Mouse (Mus musculus): Measurements from ENCODE around the gene Efna5. TPM values are rescaled to one million over a fixed set of nuclear protein-coding genes. Genes with fewer than 3 reads are reported as not detected.

Efna5 gene
- polyA plus RNA-seq, 1 experiment = 0.42 TPM

- Histone ChIP-seq H3K27ac (ENCODE audit: control insufficient read depth, insufficient read depth, low read depth, low read length) (no peak overlapping the region), H3K36me3 (ENCODE audit: control insufficient read depth, insufficient read depth, low read length) (no peaks in the 10 kb centered on the region), H3K27me3 (ENCODE audit: control insufficient read depth, insufficient read depth, low read length) (no peaks in the 10 kb centered on the region), H3K4me3 (ENCODE audit: control insufficient read depth, low read depth, low read length) (no peak overlapping the region), H3K4me1 (ENCODE audit: control insufficient read depth, insufficient read depth, low read length) (no peaks in the 10 kb centered on the region; the same call in 1 of the 2 replicates)
- no peak for TF ChIP-seq CTCF (IDR thresholded peaks at IDR 0.05; ENCODE audit: control insufficient read depth, insufficient read depth, insufficient replicate concordance, low read depth, low read length)
- TF ChIP-seq POLR2A (IDR thresholded peaks at IDR 0.05; ENCODE audit: control insufficient read depth, low read depth, low read length) = no peak
Observed at GRCm38 (mm10) chr17:62726102-62726501, 155.0 kb downstream of the Efna5 start.

DNA sequence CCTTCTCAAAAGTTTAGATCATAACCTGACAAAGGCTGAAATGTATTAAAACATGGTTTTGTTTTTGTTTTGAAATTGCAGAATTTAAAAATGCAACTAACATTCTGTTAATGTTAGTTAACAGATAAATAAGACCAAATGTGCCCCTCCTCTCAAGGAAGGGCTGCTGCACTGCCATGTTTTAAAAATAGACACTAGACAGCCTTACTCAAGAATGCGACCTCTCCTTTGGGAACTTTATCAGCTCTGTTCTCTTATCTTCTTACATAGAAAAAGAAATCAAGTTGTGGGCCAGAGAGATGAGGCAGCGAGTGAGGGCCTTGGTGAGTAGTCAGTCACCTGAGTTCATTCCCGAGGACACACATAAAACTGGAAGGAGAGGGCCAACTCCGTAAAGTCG, 158.2 kb downstream of the Efna5 start:
- no peaks in the 10 kb centered on the region for H3K4me1 ChIP-seq (ENCODE audit: control insufficient read depth, insufficient read depth, low read length)
- H3K4me3 ChIP-seq (ENCODE audit: control insufficient read depth, low read depth, low read length) = no peak overlapping the region
- H3K27me3 ChIP-seq (ENCODE audit: control insufficient read depth, insufficient read depth, low read length) = no peaks in the 10 kb centered on the region
- no peaks in the 10 kb centered on the region for H3K36me3 ChIP-seq (ENCODE audit: control insufficient read depth, insufficient read depth, low read length)
- H3K27ac ChIP-seq (ENCODE audit: control insufficient read depth, insufficient read depth, low read depth, low read length) = no peak overlapping the region
- TF ChIP-seq POLR2A (IDR thresholded peaks at IDR 0.05; ENCODE audit: control insufficient read depth, low read depth, low read length) = no peak
- no peak for TF ChIP-seq CTCF (IDR thresholded peaks at IDR 0.05; ENCODE audit: control insufficient read depth, insufficient read depth, insufficient replicate concordance, low read depth, low read length)

GRCm38 (mm10) chr17:62721595-62721994, 159.5 kb downstream of the Efna5 start:
- H3K4me1 ChIP-seq (ENCODE audit: control insufficient read depth, insufficient read depth, low read length) = no peaks in the 10 kb centered on the region
- H3K27me3 ChIP-seq (ENCODE audit: control insufficient read depth, insufficient read depth, low read length) = no peaks in the 10 kb centered on the region
- H3K36me3 ChIP-seq (ENCODE audit: control insufficient read depth, insufficient read depth, low read length) = no peaks in the 10 kb centered on the region
- no peak for TF ChIP-seq CTCF (IDR thresholded peaks at IDR 0.05; ENCODE audit: control insufficient read depth, insufficient read depth, insufficient replicate concordance, low read depth, low read length)
- no peak for TF ChIP-seq POLR2A (IDR thresholded peaks at IDR 0.05; ENCODE audit: control insufficient read depth, low read depth, low read length)
- no peak overlapping the region for H3K27ac ChIP-seq (ENCODE audit: control insufficient read depth, insufficient read depth, low read depth, low read length)
- H3K4me3 ChIP-seq (ENCODE audit: control insufficient read depth, low read depth, low read length) = no peak overlapping the region

- H3K27ac ChIP-seq (ENCODE audit: control insufficient read depth, insufficient read depth, low read depth, low read length) = no peak overlapping the region
- no peak overlapping the region for H3K4me3 ChIP-seq (ENCODE audit: control insufficient read depth, low read depth, low read length)
- H3K36me3 ChIP-seq (ENCODE audit: control insufficient read depth, insufficient read depth, low read length) = no peaks in the 10 kb centered on the region
- H3K27me3 ChIP-seq (ENCODE audit: control insufficient read depth, insufficient read depth, low read length) = no peaks in the 10 kb centered on the region
- no peak for TF ChIP-seq POLR2A (IDR thresholded peaks at IDR 0.05; ENCODE audit: control insufficient read depth, low read depth, low read length)
- TF ChIP-seq CTCF (IDR thresholded peaks at IDR 0.05; ENCODE audit: control insufficient read depth, insufficient read depth, insufficient replicate concordance, low read depth, low read length) = no peak
- no peaks in the 10 kb centered on the region for H3K4me1 ChIP-seq (ENCODE audit: control insufficient read depth, insufficient read depth, low read length)
Observed at GRCm38 (mm10) chr17:62720740-62721450, 160.2 kb downstream of the Efna5 start.

- H3K36me3 ChIP-seq (ENCODE audit: control insufficient read depth, insufficient read depth, low read length) = no peaks in the 10 kb centered on the region
- no peaks in the 10 kb centered on the region for H3K4me1 ChIP-seq (ENCODE audit: control insufficient read depth, insufficient read depth, low read length)
- no peak overlapping the region for H3K27ac ChIP-seq (ENCODE audit: control insufficient read depth, insufficient read depth, low read depth, low read length)
Observed at GRCm38 (mm10) chr17:62717426-62718131, 163.5 kb downstream of the Efna5 start.

GRCm38 (mm10) chr17:62713455-62713854, 167.7 kb downstream of the Efna5 start:
- no peak overlapping the region for H3K27ac ChIP-seq (ENCODE audit: control insufficient read depth, insufficient read depth, low read depth, low read length)
- TF ChIP-seq CTCF (IDR thresholded peaks at IDR 0.05; ENCODE audit: control insufficient read depth, insufficient read depth, insufficient replicate concordance, low read depth, low read length) (no peak), POLR2A (IDR thresholded peaks at IDR 0.05; ENCODE audit: control insufficient read depth, low read depth, low read length) (no peak)
- no peaks in the 10 kb centered on the region for H3K27me3 ChIP-seq (ENCODE audit: control insufficient read depth, insufficient read depth, low read length)
- H3K4me1 ChIP-seq (ENCODE audit: control insufficient read depth, insufficient read depth, low read length) = no peaks in the 10 kb centered on the region
- no peaks in the 10 kb centered on the region for H3K36me3 ChIP-seq (ENCODE audit: control insufficient read depth, insufficient read depth, low read length)
- H3K4me3 ChIP-seq (ENCODE audit: control insufficient read depth, low read depth, low read length) = peak overlapping the region; percentile 54; the same call in 1 of the 2 replicates

More at GRCm38 (mm10) chr17:62717426-62718131, 163.5 kb downstream of the Efna5 start:
- TF ChIP-seq CTCF (IDR thresholded peaks at IDR 0.05; ENCODE audit: control insufficient read depth, insufficient read depth, insufficient replicate concordance, low read depth, low read length) (no peak), POLR2A (IDR thresholded peaks at IDR 0.05; ENCODE audit: control insufficient read depth, low read depth, low read length) (no peak)
- H3K27me3 ChIP-seq (ENCODE audit: control insufficient read depth, insufficient read depth, low read length) = no peaks in the 10 kb centered on the region
- no peak overlapping the region for H3K4me3 ChIP-seq (ENCODE audit: control insufficient read depth, low read depth, low read length)

DNA sequence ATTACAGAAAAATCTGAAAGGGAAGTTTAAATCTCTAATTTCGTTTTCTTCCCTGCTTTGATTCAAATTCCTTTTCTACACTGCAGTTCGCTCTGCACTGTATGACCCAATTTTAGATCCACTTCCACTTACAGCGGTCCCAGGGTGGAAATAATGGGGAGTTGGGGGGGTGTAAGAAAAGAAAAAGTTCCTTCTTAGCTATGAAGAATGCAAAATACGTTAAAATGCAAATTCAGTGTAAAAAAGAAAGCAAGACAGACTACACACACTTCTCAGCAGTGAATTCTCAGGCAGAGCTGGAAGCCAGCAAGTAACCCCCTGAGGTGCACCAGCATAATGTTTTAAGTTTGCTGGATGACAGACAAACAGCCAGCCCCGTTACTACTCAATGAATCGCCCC, 174.7 kb downstream of the Efna5 start:
- Histone ChIP-seq H3K4me1 (ENCODE audit: control insufficient read depth, insufficient read depth, low read length) (no peaks in the 10 kb centered on the region), H3K27ac (ENCODE audit: control insufficient read depth, insufficient read depth, low read depth, low read length) (no peak overlapping the region), H3K36me3 (ENCODE audit: control insufficient read depth, insufficient read depth, low read length) (no peaks in the 10 kb centered on the region), H3K27me3 (ENCODE audit: control insufficient read depth, insufficient read depth, low read length) (no peaks in the 10 kb centered on the region), H3K4me3 (ENCODE audit: control insufficient read depth, low read depth, low read length) (no peak overlapping the region)
- TF ChIP-seq CTCF (IDR thresholded peaks at IDR 0.05; ENCODE audit: control insufficient read depth, insufficient read depth, insufficient replicate concordance, low read depth, low read length) (no peak), POLR2A (IDR thresholded peaks at IDR 0.05; ENCODE audit: control insufficient read depth, low read depth, low read length) (no peak)

All from testis, adult 2 months (tissue).